Mouse (Mus musculus) CH12F3 (cell line): ENCODE data around the gene Fam160a1.

ENCODE experiments used
- in situ Hi-C: fragments of 300-500 bp; cut with MboI; formaldehyde crosslinking; loops from 2 replicates; pipeline ENCODE4 v1.14.3; 2020; ENCODE audit warnings: low sequenced_read_pairs

Gene Fam160a1

GRCm38 (mm10) chr3:85685271-85685670 is 131.8 kb downstream of the Fam160a1 start:
- in situ Hi-C loops, result no loop called here

- in situ Hi-C loops, result no loop called here
Measured at GRCm38 (mm10) chr3:85683618-85684017, 133.5 kb downstream of the Fam160a1 start.

GRCm38 (mm10) chr3:85681136-85681535 is 136.0 kb downstream of the Fam160a1 start:
- in situ Hi-C loops, result no loop called here

GRCm38 (mm10) chr3:85679960-85680359 is 137.1 kb downstream of the Fam160a1 start:
- in situ Hi-C loops, result no loop called here

GRCm38 (mm10) chr3:85679312-85679933 is 137.7 kb downstream of the Fam160a1 start:
- in situ Hi-C loops, result no loop called here

GRCm38 (mm10) chr3:85677952-85678351 is 139.1 kb downstream of the Fam160a1 start:
- in situ Hi-C loops, result no loop called here

- in situ Hi-C loops, result no loop called here
Measured at GRCm38 (mm10) chr3:85677133-85677532, 140.0 kb downstream of the Fam160a1 start.

GRCm38 (mm10) chr3:85669844-85670243 is 147.2 kb downstream of the Fam160a1 start:
- in situ Hi-C loops, result no loop called here

GRCm38 (mm10) chr3:85667683-85668082 is 149.4 kb downstream of the Fam160a1 start:
- in situ Hi-C loops, result no loop called here

- in situ Hi-C loops, result no loop called here
Measured at GRCm38 (mm10) chr3:85666736-85667135, 150.4 kb downstream of the Fam160a1 start.

GRCm38 (mm10) chr3:85666166-85666565 is 150.9 kb downstream of the Fam160a1 start:
- in situ Hi-C loops, result no loop called here

GRCm38 (mm10) chr3:85664591-85665171 is 152.4 kb downstream of the Fam160a1 start:
- in situ Hi-C loops, result no loop called here

GRCm38 (mm10) chr3:85663826-85664225 is 153.3 kb downstream of the Fam160a1 start:
- in situ Hi-C loops, result no loop called here

GRCm38 (mm10) chr3:85661926-85662813 is 154.9 kb downstream of the Fam160a1 start:
- in situ Hi-C loops, result no loop called here

- in situ Hi-C loops, result no loop called here
Measured at GRCm38 (mm10) chr3:85659681-85660080, 157.4 kb downstream of the Fam160a1 start.

GRCm38 (mm10) chr3:85655538-85655937 is 161.6 kb downstream of the Fam160a1 start:
- in situ Hi-C loops, result no loop called here

- in situ Hi-C loops, result loop anchor here (5.0 kb wide), 1 partner anchor 51 kb away; no protein-coding TSS in a partner anchor
Measured at GRCm38 (mm10) chr3:85652727-85653665, 164.1 kb downstream of the Fam160a1 start.

- in situ Hi-C loops, result no loop called here
Measured at GRCm38 (mm10) chr3:85649176-85649575, 167.9 kb downstream of the Fam160a1 start.

GRCm38 (mm10) chr3:85645517-85646004 is 171.5 kb downstream of the Fam160a1 start:
- in situ Hi-C loops, result no loop called here

- in situ Hi-C loops, result no loop called here
Measured at GRCm38 (mm10) chr3:85644814-85645213, 172.3 kb downstream of the Fam160a1 start.
